Mouse (Mus musculus): ENCODE data around the gene Il10rb.

The Il10rb gene

GRCm38 (mm10) chr16:91382261-91382790, 23.6 kb upstream of the Il10rb start:
- DNase-seq (ENCODE audit: low read depth, low spot score): no peak

GRCm38 (mm10) chr16:91384221-91384620, 21.7 kb upstream of the Il10rb start:
- DNase-seq (ENCODE audit: low read depth, low spot score): no peak

DNA sequence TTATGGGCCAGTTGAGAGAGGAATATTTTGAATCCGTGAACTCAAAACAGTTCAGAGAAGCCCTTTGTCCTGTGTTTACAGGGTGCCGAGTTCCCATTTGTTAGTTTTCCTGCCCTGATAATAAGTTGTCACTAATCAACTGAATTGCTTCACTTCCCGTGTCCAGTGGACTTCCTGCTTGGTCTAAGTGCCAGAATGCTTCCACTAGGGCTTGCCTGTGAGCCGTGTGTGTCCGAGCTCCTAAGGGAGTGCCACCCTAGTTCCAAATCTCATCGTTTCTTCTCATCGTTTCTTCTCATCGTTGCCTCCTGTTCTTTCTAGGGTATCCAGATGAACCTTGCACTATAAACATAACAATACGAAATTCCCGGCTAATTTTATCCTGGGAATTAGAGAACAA, 20.3 kb upstream of the Il10rb start:
- no peak for DNase-seq (ENCODE audit: low read depth, low spot score)

DNA sequence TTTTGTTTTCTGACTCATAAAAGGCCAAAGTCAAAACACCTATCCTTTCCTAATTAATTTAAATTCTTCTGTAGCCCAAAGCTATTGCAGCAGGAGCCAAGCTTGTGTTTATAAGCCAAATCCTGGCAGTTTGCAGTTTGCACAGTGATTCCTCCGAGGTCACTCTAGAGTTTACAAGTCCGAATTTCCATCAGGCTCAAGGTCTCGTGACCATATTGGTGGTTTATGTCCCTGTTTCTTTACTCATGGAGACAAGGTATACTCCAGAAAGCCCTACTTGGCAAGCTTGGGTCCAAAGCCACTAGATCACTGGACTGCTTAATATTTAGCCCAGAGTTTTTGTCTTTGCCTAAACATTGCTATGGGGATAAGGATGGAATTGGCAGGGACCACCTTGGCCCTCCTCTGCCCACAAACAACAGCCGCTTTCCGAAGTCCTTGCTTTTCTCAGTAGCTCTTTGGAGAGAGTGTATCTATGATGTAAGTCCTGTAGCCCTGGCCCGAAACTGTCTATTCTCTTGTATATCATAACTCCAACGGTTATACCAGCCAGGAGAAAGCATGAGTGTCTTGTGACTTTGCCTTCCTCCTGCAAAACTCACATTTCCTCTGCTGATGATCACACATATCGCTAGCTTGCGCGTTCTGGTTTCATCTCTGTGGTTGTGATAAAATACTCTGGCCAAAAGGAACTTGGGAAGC, 19.4 kb upstream of the Il10rb start:
- DNase-seq (ENCODE audit: low read depth, low spot score): no peak

GRCm38 (mm10) chr16:91387121-91387486, 18.9 kb upstream of the Il10rb start:
- no peak for DNase-seq (ENCODE audit: low read depth, low spot score)

GRCm38 (mm10) chr16:91390100-91390499, 15.9 kb upstream of the Il10rb start:
- DNase-seq (ENCODE audit: low read depth, low spot score): no peak

- DNase-seq (ENCODE audit: low read depth, low spot score): no peak
Observed at GRCm38 (mm10) chr16:91391421-91391820, 14.5 kb upstream of the Il10rb start, which contains the start of gene Gm21970. Gm21970 (plus strand) TSS chr16:91391721.

GRCm38 (mm10) chr16:91394826-91395410, 11.0 kb upstream of the Il10rb start:
- DNase-seq (ENCODE audit: low read depth, low spot score): no peak

GRCm38 (mm10) chr16:91395633-91396392, 10.2 kb upstream of the Il10rb start:
- no peak for DNase-seq (ENCODE audit: low read depth, low spot score)

GRCm38 (mm10) chr16:91396844-91397537, 9.0 kb upstream of the Il10rb start:
- DNase-seq (ENCODE audit: low read depth, low spot score): no peak

- DNase-seq (ENCODE audit: low read depth, low spot score): no peak
Observed at GRCm38 (mm10) chr16:91398030-91398429, 7.9 kb upstream of the Il10rb start.

DNA sequence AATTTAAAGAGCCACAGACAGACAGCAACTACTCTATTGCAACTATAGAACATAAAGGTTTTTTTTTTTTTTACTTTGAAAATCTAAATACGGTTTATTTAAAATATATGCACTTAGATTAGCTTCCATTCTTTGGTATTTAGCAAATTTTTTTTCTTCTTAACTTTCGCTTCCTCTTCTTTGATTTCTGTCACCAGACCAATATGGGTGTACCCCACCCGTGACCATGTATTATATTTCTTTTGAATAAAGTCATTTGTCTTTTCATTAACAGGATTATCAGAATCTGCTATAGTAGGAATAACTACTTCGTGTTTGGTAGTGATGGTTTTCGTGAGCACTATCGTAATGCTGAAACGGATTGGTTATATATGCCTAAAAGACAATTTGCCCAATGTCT, 7.0 kb upstream of the Il10rb start:
- DNase-seq (ENCODE audit: low read depth, low spot score): no peak

- no peak for DNase-seq (ENCODE audit: low read depth, low spot score)
Observed at GRCm38 (mm10) chr16:91401569-91402165, 4.3 kb upstream of the Il10rb start.

GRCm38 (mm10) chr16:91403784-91404183, 2.2 kb upstream of the Il10rb start:
- no peak for DNase-seq (ENCODE audit: low read depth, low spot score)

DNA sequence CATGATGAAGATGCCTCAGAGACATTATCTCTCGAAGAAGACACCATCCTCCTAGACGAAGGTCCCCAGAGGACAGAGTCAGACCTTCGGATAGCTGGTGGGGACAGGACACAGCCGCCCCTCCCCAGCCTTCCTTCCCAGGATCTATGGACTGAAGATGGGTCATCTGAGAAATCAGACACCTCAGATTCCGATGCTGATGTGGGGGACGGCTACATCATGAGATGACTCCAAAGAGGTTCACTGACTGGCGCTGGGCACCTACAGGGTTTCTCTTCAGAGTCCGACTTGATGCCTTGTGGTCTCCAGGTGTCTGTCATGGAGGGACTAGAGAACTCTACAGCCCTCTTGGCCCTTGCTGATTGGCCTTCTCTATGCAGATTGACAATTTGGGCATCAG, 1.8 kb upstream of the Il10rb start:
- DNase-seq (ENCODE audit: low read depth, low spot score): no peak

- no peak for DNase-seq (ENCODE audit: low read depth, low spot score)
Observed at GRCm38 (mm10) chr16:91404828-91405577, 961 bp upstream of the Il10rb start.

GRCm38 (mm10) chr16:91406585-91407220, 739 bp downstream of the Il10rb start:
- DNase-seq (ENCODE audit: low read depth, low spot score): no peak

- DNase-seq (ENCODE audit: low read depth, low spot score): no peak
Observed at GRCm38 (mm10) chr16:91413102-91413844, 7.3 kb downstream of the Il10rb start.

DNA sequence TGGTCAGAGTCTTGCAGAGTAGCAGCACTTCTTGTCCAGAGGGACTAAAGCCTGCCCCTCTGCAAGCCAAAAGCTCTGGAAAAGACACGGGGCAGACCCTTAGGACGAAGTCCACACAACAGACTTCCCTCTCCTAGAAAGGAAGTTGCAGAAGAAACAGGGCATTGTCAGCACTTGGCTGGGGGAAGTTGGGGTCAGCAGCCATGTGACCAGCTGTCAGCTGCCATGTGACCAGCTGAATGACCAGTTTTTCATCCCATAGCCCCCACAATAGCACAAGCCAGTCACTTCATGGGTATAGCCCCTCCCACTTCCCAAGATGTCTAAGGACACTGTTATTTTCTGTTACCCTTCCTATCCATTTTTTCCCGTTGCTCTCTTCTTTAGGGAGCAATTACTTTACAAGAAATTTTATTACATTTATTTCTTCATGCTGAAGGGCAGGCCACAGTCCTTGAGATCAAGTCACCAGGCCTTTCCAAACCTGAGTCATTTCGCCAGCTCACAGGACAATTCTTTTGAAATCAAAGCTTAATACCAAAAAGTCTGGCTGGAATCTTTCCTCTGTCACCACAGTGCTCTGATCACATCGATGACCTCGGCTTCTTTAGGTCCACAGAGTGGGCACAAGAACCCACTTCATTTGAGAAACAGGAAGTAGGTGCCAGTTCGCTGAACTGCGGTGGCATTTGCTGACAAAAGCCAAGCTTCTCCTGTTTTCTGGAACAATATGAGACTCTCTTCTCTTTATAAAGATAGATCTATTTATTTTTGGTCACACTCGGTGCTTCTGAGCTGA, 9.6 kb downstream of the Il10rb start:
- DNase-seq (ENCODE audit: low read depth, low spot score): no peak

All from c-Kit-negative CD71-positive TER-119-positive erythroid progenitor cells, embryonic 14.5 days (primary cell).